Mouse (Mus musculus) embryonic facial prominence, embryonic 10.5 days (tissue): ENCODE measurements around the gene Efl1. TPM values are rescaled to one million over a fixed set of nuclear protein-coding genes. Genes with fewer than 3 reads are reported as not detected.

Experiments used
- DNase-seq: peaks from one replicate; pipeline ENCODE4 v3.0.0-alpha.2; 2017; ENCODE audit warnings: low spot score
- H3K27ac ChIP-seq: fragments of 300-500 bp; sonication (generic); replicated peaks from 2 replicates; pipeline ENCODE4 v1.5.1; 2016; ENCODE audit warnings: mild to moderate bottlenecking
- H3K27me3 ChIP-seq: fragments of 300-500 bp; sonication (generic); replicated peaks from 2 replicates; pipeline ENCODE4 v1.6.1; 2016; ENCODE audit warnings: low read depth, mild to moderate bottlenecking; ENCODE audit not compliant: poor library complexity, severe bottlenecking
- H3K36me3 ChIP-seq: fragments of 300-500 bp; sonication (generic); replicated peaks from 2 replicates; pipeline ENCODE4 v1.6.1; 2016; ENCODE audit warnings: mild to moderate bottlenecking, moderate library complexity
- H3K4me1 ChIP-seq: fragments of 300-500 bp; sonication (generic); 2 replicates; pipeline ENCODE4 v1.6.1; 2016
- H3K4me3 ChIP-seq: fragments of 300-500 bp; sonication (generic); 2 replicates; pipeline ENCODE4 v1.5.1; 2016; ENCODE audit warnings: mild to moderate bottlenecking, moderate library complexity
- H3K9me3 ChIP-seq: fragments of 300-500 bp; sonication (generic); 2 replicates; pipeline ENCODE4 v1.6.1; 2016; ENCODE audit warnings: mild to moderate bottlenecking
- WGBS: fragments of 180-500 bp; shearing (Covaris S2); methylation state at CpG from one replicate; pipeline ENCODE4 v1.1.7; 2016; 5-methylcytosine and 5-hydroxymethylcytosine counted together
- polyA plus RNA-seq: library from polyadenylated mRNA; unstranded; fragments of >200 nt; fragmentation: Nextera tagmentation; extraction: Ambion mirVana; gene quantifications from 2 replicates; pipeline ENCODE4 v1.2.1, GENCODE M21; 2016

Gene Efl1
- polyA plus RNA-seq, 1 experiment from 2014 or later: 23.1 TPM

- Histone ChIP-seq H3K9me3 (peaks cover 7% of the 10 kb centered on the region), H3K4me3 (no peak overlapping the region), H3K27ac (peak overlapping the region; percentile 78), H3K4me1 (peaks cover 41% of the 10 kb centered on the region), H3K27me3 (no peaks in the 10 kb centered on the region), H3K36me3 (peaks cover 25% of the 10 kb centered on the region)
- DNase-seq: peak; percentile 39
- 73% methylated on average over 14 of the region's 14 CpGs for WGBS
These were observed 124.1 kb downstream of the Efl1 start for GRCm38 (mm10) chr7:82772481-82772880.

GRCm38 (mm10) chr7:82773150-82773549 is 124.7 kb downstream of the Efl1 start:
- H3K27ac ChIP-seq: peak overlapping the region; percentile 78
- no peaks in the 10 kb centered on the region for H3K27me3 ChIP-seq
- 65% methylated on average over 9 of the region's 9 CpGs for WGBS
- H3K4me3 ChIP-seq: no peak overlapping the region
- DNase-seq: no peak
- H3K36me3 ChIP-seq: peaks cover 24% of the 10 kb centered on the region
- H3K9me3 ChIP-seq: peaks cover 7% of the 10 kb centered on the region
- H3K4me1 ChIP-seq: peaks cover 40% of the 10 kb centered on the region

GRCm38 (mm10) chr7:82773884-82774283 is 125.5 kb downstream of the Efl1 start:
- Histone ChIP-seq H3K27me3 (no peaks in the 10 kb centered on the region), H3K27ac (no peak overlapping the region), H3K36me3 (peaks cover 24% of the 10 kb centered on the region), H3K4me1 (peaks cover 37% of the 10 kb centered on the region), H3K4me3 (no peak overlapping the region), H3K9me3 (peaks cover 7% of the 10 kb centered on the region)
- no peak for DNase-seq
- 74% methylated on average over 6 of the region's 6 CpGs for WGBS

GRCm38 (mm10) chr7:82775090-82775489 is 126.7 kb downstream of the Efl1 start:
- Histone ChIP-seq H3K27me3 (no peaks in the 10 kb centered on the region), H3K4me1 (peaks cover 32% of the 10 kb centered on the region), H3K4me3 (no peak overlapping the region), H3K9me3 (peaks cover 7% of the 10 kb centered on the region), H3K27ac (no peak overlapping the region), H3K36me3 (peaks cover 36% of the 10 kb centered on the region)
- WGBS: 91% methylated on average over 3 of the region's 3 CpGs
- no peak for DNase-seq

- Histone ChIP-seq H3K36me3 (peaks cover 12% of the 10 kb centered on the region; the same call in 1 of the 2 replicates), H3K9me3 (no peaks in the 10 kb centered on the region), H3K27ac (no peak overlapping the region), H3K4me1 (peaks cover 13% of the 10 kb centered on the region; the same call in 1 of the 2 replicates), H3K4me3 (no peak overlapping the region), H3K27me3 (no peaks in the 10 kb centered on the region)
- no peak for DNase-seq
- WGBS: 79% methylated on average over 2 of the region's 2 CpGs
These were observed 134.7 kb downstream of the Efl1 start for GRCm38 (mm10) chr7:82783071-82783470.

GRCm38 (mm10) chr7:82783693-82784092 is 135.3 kb downstream of the Efl1 start:
- H3K27me3 ChIP-seq: no peaks in the 10 kb centered on the region
- WGBS: 38% methylated on average over 6 of the region's 6 CpGs
- no peak overlapping the region for H3K4me3 ChIP-seq
- H3K9me3 ChIP-seq: no peaks in the 10 kb centered on the region
- peaks cover 13% of the 10 kb centered on the region; the same call in 1 of the 2 replicates for H3K4me1 ChIP-seq
- H3K27ac ChIP-seq: no peak overlapping the region
- H3K36me3 ChIP-seq: peaks cover 12% of the 10 kb centered on the region; the same call in 1 of the 2 replicates
- no peak for DNase-seq

- Histone ChIP-seq H3K27ac (no peak overlapping the region), H3K27me3 (no peaks in the 10 kb centered on the region), H3K4me3 (no peak overlapping the region), H3K36me3 (no peaks in the 10 kb centered on the region), H3K9me3 (no peaks in the 10 kb centered on the region), H3K4me1 (peaks cover 13% of the 10 kb centered on the region; the same call in 1 of the 2 replicates)
- no peak for DNase-seq
- 64% methylated on average over 6 of the region's 6 CpGs for WGBS
These were observed 137.0 kb downstream of the Efl1 start for GRCm38 (mm10) chr7:82785335-82785934.

- H3K4me1 ChIP-seq: peaks cover 13% of the 10 kb centered on the region; the same call in 1 of the 2 replicates
- no peak overlapping the region for H3K4me3 ChIP-seq
- WGBS: 78% methylated on average over 2 of the region's 2 CpGs
- no peaks in the 10 kb centered on the region for H3K36me3 ChIP-seq
- DNase-seq: no peak
- H3K27me3 ChIP-seq: no peaks in the 10 kb centered on the region
- H3K9me3 ChIP-seq: no peaks in the 10 kb centered on the region
- no peak overlapping the region for H3K27ac ChIP-seq
These were observed 137.7 kb downstream of the Efl1 start for GRCm38 (mm10) chr7:82785970-82786647.

- Histone ChIP-seq H3K27me3 (no peaks in the 10 kb centered on the region), H3K27ac (no peak overlapping the region), H3K4me1 (peaks cover 14% of the 10 kb centered on the region; the same call in 1 of the 2 replicates), H3K9me3 (no peaks in the 10 kb centered on the region), H3K36me3 (no peaks in the 10 kb centered on the region), H3K4me3 (no peak overlapping the region)
- WGBS: 55% methylated on average over 2 of the region's 2 CpGs
- no peak for DNase-seq
These were observed 144.2 kb downstream of the Efl1 start for GRCm38 (mm10) chr7:82792644-82793043.

- peaks cover 14% of the 10 kb centered on the region; the same call in 1 of the 2 replicates for H3K4me1 ChIP-seq
- no peak overlapping the region for H3K27ac ChIP-seq
- H3K27me3 ChIP-seq: no peaks in the 10 kb centered on the region
- no peak overlapping the region for H3K4me3 ChIP-seq
- H3K9me3 ChIP-seq: no peaks in the 10 kb centered on the region
- no peaks in the 10 kb centered on the region for H3K36me3 ChIP-seq
- DNase-seq: no peak
- 81% methylated on average over 1 of the region's 1 CpGs for WGBS
These were observed 144.7 kb downstream of the Efl1 start for GRCm38 (mm10) chr7:82793111-82793510.

- Histone ChIP-seq H3K27ac (no peak overlapping the region), H3K4me3 (no peak overlapping the region), H3K9me3 (no peaks in the 10 kb centered on the region), H3K27me3 (no peaks in the 10 kb centered on the region), H3K36me3 (no peaks in the 10 kb centered on the region), H3K4me1 (peaks cover 14% of the 10 kb centered on the region; the same call in 1 of the 2 replicates)
- 38% methylated on average over 1 of the region's 1 CpGs for WGBS
- DNase-seq: no peak
These were observed 146.1 kb downstream of the Efl1 start for GRCm38 (mm10) chr7:82794542-82794941.

- 63% methylated on average over 4 of the region's 4 CpGs for WGBS
- Histone ChIP-seq H3K9me3 (no peaks in the 10 kb centered on the region), H3K27ac (no peak overlapping the region), H3K4me1 (no peaks in the 10 kb centered on the region), H3K27me3 (no peaks in the 10 kb centered on the region), H3K36me3 (no peaks in the 10 kb centered on the region), H3K4me3 (no peak overlapping the region)
- no peak for DNase-seq
These were observed 153.8 kb downstream of the Efl1 start for GRCm38 (mm10) chr7:82802206-82802605.

- peaks cover 30% of the 10 kb centered on the region for H3K4me1 ChIP-seq
- H3K27ac ChIP-seq: no peak overlapping the region
- 76% methylated on average over 4 of the region's 4 CpGs for WGBS
- H3K36me3 ChIP-seq: no peaks in the 10 kb centered on the region
- no peaks in the 10 kb centered on the region for H3K9me3 ChIP-seq
- H3K4me3 ChIP-seq: no peak overlapping the region
- peaks cover 21% of the 10 kb centered on the region; the same call in 1 of the 2 replicates for H3K27me3 ChIP-seq
- DNase-seq: no peak
These were observed 159.8 kb downstream of the Efl1 start for GRCm38 (mm10) chr7:82808257-82808656.
